Mouse (Mus musculus): ENCODE data around the gene Washc4. TPM values are rescaled to one million over a fixed set of nuclear protein-coding genes. Genes with fewer than 3 reads are reported as not detected.
A peak's percentile ranks its signal among the peaks of the same experiment; 100 is the strongest.

The Washc4 gene
- polyA plus RNA-seq, 1 experiment: 4.2 TPM

DNA sequence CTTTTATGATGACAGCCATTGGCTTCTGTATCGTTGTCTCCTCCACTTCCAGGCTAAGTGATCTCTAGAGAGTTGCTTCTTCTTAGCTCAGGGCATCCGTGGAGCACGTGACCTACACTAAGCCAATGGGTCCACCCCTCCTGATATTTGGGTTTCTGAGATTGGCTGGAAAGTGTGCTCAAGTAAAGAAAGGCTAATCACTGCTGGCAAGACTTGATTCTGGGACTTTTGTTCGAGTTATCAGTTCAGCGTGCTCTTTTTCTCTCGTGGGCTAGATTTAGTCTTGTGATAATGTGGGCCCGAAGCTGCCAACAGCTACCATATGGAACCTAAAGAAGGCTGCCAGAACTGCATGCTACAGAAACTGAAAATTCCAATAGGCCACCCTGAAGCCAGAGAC lies 1.3 kb upstream of the Washc4 start:
- Histone ChIP-seq H3K27ac (ENCODE audit: control insufficient read depth, insufficient read depth, low read length) (no peak overlapping the region), H3K27me3 (ENCODE audit: control insufficient read depth, insufficient read depth, low read length) (no peaks in the 10 kb centered on the region), H3K36me3 (ENCODE audit: control insufficient read depth, insufficient read depth, low read length) (no peaks in the 10 kb centered on the region), H3K4me3 (ENCODE audit: control insufficient read depth, insufficient read depth, low read length) (no peak overlapping the region), H3K4me1 (replicated peaks; ENCODE audit: control insufficient read depth, insufficient read depth, low read length) (peaks cover 3% of the 10 kb centered on the region; the same call in 1 of the 2 replicates)
- DNase-seq: no peak
- TF ChIP-seq CTCF (IDR thresholded peaks at IDR 0.05; ENCODE audit: borderline replicate concordance, control insufficient read depth, extremely low read depth, insufficient read depth, low read length, poor library complexity) (no peak), POLR2A (IDR thresholded peaks at IDR 0.05; ENCODE audit: control insufficient read depth, extremely low read depth, insufficient read depth, low read length, poor library complexity) (no peak)
- WGBS: 93% methylated on average over 7 of the region's 7 CpGs

DNA sequence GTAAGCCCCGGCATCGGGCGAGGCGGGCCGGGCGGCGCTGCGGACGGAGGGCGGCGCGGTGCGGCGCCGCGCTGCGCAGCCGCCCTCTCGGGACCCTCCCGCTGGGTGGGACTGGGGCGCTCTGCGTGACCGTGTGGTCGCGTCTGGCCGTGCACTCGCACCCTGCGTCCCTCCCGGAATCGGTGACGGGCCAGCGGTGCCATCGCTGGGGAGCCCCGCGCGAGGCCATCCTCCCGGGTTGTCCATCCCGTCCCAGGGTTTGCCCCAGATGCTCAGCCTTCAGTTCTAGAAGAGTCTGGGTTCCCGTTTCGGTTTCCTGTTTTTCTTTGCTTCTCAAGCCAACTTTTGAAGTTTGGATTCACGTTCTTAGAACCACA lies 539 bp downstream of the Washc4 start:
- H3K36me3 ChIP-seq (ENCODE audit: control insufficient read depth, insufficient read depth, low read length): peaks cover 4% of the 10 kb centered on the region; the same call in 1 of the 2 replicates
- no peaks in the 10 kb centered on the region for H3K27me3 ChIP-seq (ENCODE audit: control insufficient read depth, insufficient read depth, low read length)
- WGBS: under 1% methylated on average over 41 of the region's 41 CpGs
- H3K4me1 ChIP-seq (replicated peaks; ENCODE audit: control insufficient read depth, insufficient read depth, low read length): peaks cover 3% of the 10 kb centered on the region; the same call in 1 of the 2 replicates
- peak; percentile 59 for DNase-seq
- peak overlapping the region; percentile 90 for H3K4me3 ChIP-seq (ENCODE audit: control insufficient read depth, insufficient read depth, low read length)
- TF ChIP-seq CTCF (IDR thresholded peaks at IDR 0.05; ENCODE audit: borderline replicate concordance, control insufficient read depth, extremely low read depth, insufficient read depth, low read length, poor library complexity): no peak
- TF ChIP-seq POLR2A (IDR thresholded peaks at IDR 0.05; ENCODE audit: control insufficient read depth, extremely low read depth, insufficient read depth, low read length, poor library complexity): no peak
- 0 out of 2 replicates have a peak overlapping the region, but pooled peaks have one; percentile 23 for H3K27ac ChIP-seq (ENCODE audit: control insufficient read depth, insufficient read depth, low read length)

DNA sequence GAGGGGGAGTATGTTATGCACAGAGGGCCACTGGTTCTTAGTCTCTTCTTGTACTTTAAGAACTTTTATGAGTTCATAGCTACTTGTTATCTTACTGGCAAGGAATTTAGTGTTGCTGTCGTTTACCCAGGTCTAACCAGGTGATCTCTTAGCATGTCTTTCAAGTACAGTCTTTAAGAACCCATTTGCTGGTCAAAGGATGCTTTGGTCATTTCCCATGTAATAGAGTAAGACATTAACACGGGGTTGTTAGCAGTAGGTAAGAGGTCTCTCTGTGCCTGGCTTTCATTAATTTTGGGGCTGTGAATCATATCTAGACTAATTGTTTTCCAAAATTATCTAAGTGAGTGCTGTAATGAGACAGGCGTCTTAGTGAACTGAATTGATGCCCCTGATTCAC lies 1.8 kb downstream of the Washc4 start:
- Histone ChIP-seq H3K36me3 (ENCODE audit: control insufficient read depth, insufficient read depth, low read length) (peaks cover 14% of the 10 kb centered on the region; the same call in 1 of the 2 replicates), H3K4me3 (ENCODE audit: control insufficient read depth, insufficient read depth, low read length) (no peak overlapping the region), H3K27me3 (ENCODE audit: control insufficient read depth, insufficient read depth, low read length) (no peaks in the 10 kb centered on the region), H3K4me1 (replicated peaks; ENCODE audit: control insufficient read depth, insufficient read depth, low read length) (peaks cover 3% of the 10 kb centered on the region; the same call in 1 of the 2 replicates), H3K27ac (ENCODE audit: control insufficient read depth, insufficient read depth, low read length) (no peak overlapping the region)
- DNase-seq: no peak
- TF ChIP-seq POLR2A (IDR thresholded peaks at IDR 0.05; ENCODE audit: control insufficient read depth, extremely low read depth, insufficient read depth, low read length, poor library complexity) (no peak), CTCF (IDR thresholded peaks at IDR 0.05; ENCODE audit: borderline replicate concordance, control insufficient read depth, extremely low read depth, insufficient read depth, low read length, poor library complexity) (no peak)
- WGBS: 79% methylated on average over 3 of the region's 3 CpGs

DNA sequence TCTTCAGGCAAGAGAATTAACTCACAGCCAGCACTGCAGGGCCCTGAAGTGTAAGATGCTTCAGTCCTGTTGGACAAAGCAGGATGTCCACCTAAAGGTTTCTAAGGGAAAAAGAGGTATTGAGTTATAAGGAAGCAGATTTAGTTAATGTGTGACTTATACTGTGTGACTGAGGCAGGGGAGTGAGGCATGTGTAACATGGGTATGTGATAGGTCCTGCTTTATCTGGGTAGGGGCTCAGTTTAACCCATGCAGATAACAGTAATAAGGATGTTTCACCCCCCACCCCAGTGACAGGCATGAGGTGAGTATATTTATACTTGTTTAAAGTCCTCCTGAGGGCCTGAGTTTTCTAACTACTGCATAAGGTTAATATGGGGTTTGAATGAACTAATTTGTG lies 19.5 kb downstream of the Washc4 start:
- H3K4me1 ChIP-seq (replicated peaks; ENCODE audit: control insufficient read depth, insufficient read depth, low read length): no peaks in the 10 kb centered on the region
- TF ChIP-seq CTCF (IDR thresholded peaks at IDR 0.05; ENCODE audit: borderline replicate concordance, control insufficient read depth, extremely low read depth, insufficient read depth, low read length, poor library complexity) (no peak), POLR2A (IDR thresholded peaks at IDR 0.05; ENCODE audit: control insufficient read depth, extremely low read depth, insufficient read depth, low read length, poor library complexity) (no peak)
- DNase-seq: no peak
- no peak overlapping the region for H3K4me3 ChIP-seq (ENCODE audit: control insufficient read depth, insufficient read depth, low read length)
- H3K27ac ChIP-seq (ENCODE audit: control insufficient read depth, insufficient read depth, low read length): no peak overlapping the region
- H3K27me3 ChIP-seq (ENCODE audit: control insufficient read depth, insufficient read depth, low read length): no peaks in the 10 kb centered on the region
- peaks cover 70% of the 10 kb centered on the region for H3K36me3 ChIP-seq (ENCODE audit: control insufficient read depth, insufficient read depth, low read length)

- no peak overlapping the region for H3K4me3 ChIP-seq (ENCODE audit: control insufficient read depth, insufficient read depth, low read length)
- peaks cover 62% of the 10 kb centered on the region for H3K36me3 ChIP-seq (ENCODE audit: control insufficient read depth, insufficient read depth, low read length)
- WGBS: 74% methylated on average over 7 of the region's 7 CpGs
- H3K27me3 ChIP-seq (ENCODE audit: control insufficient read depth, insufficient read depth, low read length): no peaks in the 10 kb centered on the region
- DNase-seq: no peak
- no peak overlapping the region for H3K27ac ChIP-seq (ENCODE audit: control insufficient read depth, insufficient read depth, low read length)
- H3K4me1 ChIP-seq (replicated peaks; ENCODE audit: control insufficient read depth, insufficient read depth, low read length): no peaks in the 10 kb centered on the region
- TF ChIP-seq POLR2A (IDR thresholded peaks at IDR 0.05; ENCODE audit: control insufficient read depth, extremely low read depth, insufficient read depth, low read length, poor library complexity): no peak
- no peak for TF ChIP-seq CTCF (IDR thresholded peaks at IDR 0.05; ENCODE audit: borderline replicate concordance, control insufficient read depth, extremely low read depth, insufficient read depth, low read length, poor library complexity)
Measured at GRCm38 (mm10) chr10:83565449-83566441, 22.2 kb downstream of the Washc4 start.

GRCm38 (mm10) chr10:83590801-83591200 lies 47.2 kb downstream of the Washc4 start:
- Histone ChIP-seq H3K4me3 (ENCODE audit: control insufficient read depth, insufficient read depth, low read length) (no peak overlapping the region), H3K27ac (ENCODE audit: control insufficient read depth, insufficient read depth, low read length) (no peak overlapping the region), H3K4me1 (replicated peaks; ENCODE audit: control insufficient read depth, insufficient read depth, low read length) (no peaks in the 10 kb centered on the region), H3K27me3 (ENCODE audit: control insufficient read depth, insufficient read depth, low read length) (no peaks in the 10 kb centered on the region), H3K36me3 (ENCODE audit: control insufficient read depth, insufficient read depth, low read length) (peaks cover 79% of the 10 kb centered on the region)
- no peak for DNase-seq
- TF ChIP-seq CTCF (IDR thresholded peaks at IDR 0.05; ENCODE audit: borderline replicate concordance, control insufficient read depth, extremely low read depth, insufficient read depth, low read length, poor library complexity): no peak
- TF ChIP-seq POLR2A (IDR thresholded peaks at IDR 0.05; ENCODE audit: control insufficient read depth, extremely low read depth, insufficient read depth, low read length, poor library complexity): no peak
- WGBS: 40% methylated on average over 6 of the region's 6 CpGs

Measured in thymus, adult 2 months (tissue).